Mouse (Mus musculus) adrenal gland, adult 10 weeks (tissue): ENCODE data around the gene Llgl2. TPM values are rescaled to one million over a fixed set of nuclear protein-coding genes. Genes with fewer than 3 reads are reported as not detected.

ENCODE experiments used
- polyA plus RNA-seq: library from polyadenylated mRNA; stranded (reverse); fragments of 350-450 nt; fragmentation: Illumina TruSeq; extraction: RNeasy Lipid Tissue Mini Kit (QIAGEN cat#74804); gene quantifications from one replicate; pipeline ENCODE4 v1.2.3, GENCODE M21; 2014; ENCODE audit warnings: low read depth, low replicate concordance

Gene Llgl2
- not detected for polyA plus RNA-seq

DNA sequence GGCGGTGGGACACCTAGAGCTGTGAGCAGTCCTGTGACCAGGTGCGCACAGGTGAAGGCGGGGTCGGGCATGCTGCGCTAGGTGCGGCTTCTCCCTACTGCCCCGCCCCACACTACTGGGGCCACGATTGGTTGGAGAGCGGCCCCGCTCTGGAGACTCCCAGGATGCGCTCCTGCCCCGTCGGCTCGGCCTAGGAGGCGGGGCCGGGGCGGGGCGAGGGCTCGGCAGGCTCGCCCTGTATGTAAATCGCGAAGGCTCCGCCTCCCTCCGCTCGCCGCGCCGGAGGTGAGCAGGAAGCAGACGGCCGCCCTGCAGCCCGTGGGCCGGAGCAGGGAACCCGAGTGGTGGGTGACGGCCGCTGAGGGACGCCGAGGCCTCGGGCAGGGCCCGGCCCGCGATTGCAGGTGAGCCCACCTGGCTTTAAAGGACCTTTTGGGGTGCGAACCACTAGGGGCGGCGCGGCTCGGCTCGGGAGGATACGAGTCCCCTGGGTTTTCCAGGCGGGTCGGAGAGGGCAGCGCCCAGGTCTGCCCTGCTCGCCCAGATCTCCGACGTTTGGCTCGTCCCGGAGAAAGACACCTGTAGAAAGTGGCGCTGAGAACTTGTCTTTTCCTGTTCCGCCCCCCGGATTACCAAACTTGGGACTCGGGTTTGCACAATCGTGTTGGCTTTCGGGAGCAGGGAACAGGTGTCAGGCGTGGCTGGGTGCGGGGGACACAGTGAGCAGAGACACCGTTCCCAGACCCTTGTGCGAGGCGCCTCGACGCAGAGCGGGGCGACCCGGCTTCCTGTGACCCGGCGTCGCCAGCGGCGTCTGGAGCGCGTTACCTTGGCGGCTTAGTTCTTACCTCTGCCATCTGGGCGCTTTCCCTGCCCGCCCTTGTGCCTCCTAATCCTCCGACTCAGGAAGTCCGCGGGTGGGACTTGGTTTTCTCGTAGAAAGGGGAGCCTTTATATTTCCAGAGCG lies at the start of gene Llgl2:
Gene Llgl2 (plus strand): TSS at position 276 of the 967 bp plus-strand sequence.

DNA sequence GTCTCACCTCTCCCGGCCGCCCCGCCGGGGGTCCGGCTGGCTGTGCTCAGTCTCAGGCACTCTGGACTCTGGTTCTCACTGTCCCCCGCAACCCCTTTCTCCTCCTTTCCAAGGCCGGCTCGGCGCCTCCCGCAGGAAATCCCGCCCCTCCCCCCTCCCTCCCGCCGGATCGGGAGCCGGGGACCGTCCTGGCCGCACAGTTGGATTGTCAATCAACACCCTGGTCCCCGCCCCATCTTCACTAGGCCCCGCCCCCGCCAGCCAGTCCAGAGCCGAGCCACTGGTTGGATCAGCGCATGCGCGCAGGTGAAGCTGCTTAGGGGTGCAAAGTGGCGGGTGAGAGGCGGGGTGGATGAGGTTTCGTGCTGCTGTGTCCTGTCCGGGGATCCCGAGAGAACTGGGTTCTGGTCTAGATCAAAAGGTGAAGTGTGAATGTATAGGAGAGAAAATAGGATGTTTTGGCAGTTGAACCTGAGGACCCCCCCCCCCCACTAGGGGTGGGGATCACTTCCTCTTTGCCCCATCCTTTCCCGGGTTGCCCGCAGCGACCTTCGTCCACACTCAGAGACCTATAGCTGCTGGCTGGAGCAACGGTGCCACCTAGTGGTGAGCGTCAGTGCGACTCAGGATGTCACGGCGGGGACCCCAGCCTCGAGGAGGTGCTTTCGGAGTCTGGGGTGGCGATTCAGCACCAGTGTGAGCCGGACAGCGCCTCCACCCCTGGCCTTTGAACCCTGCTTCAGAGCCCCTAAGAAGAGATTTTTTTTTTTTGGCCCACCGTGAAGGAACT lies 10.1 kb upstream of the Llgl2 start, which contains the start of gene Caskin2:
Gene Caskin2 (minus strand): TSS at position 133 of the 790 bp plus-strand sequence.

DNA sequence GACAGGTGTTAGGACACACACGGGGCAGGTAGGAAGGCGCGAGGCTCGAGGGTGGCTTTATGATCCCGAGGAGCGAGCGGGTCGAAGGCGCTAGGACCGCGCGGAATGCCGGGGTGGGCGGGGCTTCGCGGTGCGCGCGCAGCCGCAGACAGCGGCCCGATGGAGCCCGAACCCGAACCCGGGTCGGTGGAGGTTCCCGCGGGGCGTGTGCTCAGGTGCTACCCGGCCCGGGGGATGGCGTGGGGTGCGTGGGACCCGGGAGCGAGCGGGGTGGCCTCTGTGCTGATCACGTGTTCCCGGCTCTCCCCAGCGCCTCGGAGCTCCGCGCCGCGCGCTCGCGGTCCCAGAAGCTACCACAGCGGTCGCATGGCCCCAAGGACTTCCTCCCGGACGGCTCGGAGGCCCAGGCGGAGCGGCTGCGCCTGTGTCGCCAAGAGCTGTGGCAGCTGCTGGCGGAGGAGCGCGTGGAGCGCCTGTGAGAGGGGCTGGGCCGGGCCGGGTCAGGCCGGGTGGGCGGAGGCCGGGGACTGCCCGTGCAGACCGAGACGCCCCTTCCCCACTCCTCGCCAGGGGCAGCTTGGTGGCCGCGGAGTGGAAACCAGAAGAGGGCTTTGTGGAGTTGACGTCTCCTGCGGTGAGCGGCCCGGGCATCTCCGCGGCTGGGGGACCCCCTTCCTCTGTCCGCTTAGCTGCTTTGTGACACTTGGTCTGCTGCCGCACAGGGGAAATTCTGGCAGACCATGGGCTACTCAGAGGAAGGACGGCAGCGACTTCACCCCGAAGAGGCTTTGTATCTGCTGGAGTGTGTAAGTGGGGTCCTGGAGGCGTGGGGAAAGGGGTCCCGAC lies 9.0 kb upstream of the Llgl2 start, which contains the start of gene Tsen54:
Gene Tsen54 (plus strand): TSS at position 120 of the 846 bp plus-strand sequence.

DNA sequence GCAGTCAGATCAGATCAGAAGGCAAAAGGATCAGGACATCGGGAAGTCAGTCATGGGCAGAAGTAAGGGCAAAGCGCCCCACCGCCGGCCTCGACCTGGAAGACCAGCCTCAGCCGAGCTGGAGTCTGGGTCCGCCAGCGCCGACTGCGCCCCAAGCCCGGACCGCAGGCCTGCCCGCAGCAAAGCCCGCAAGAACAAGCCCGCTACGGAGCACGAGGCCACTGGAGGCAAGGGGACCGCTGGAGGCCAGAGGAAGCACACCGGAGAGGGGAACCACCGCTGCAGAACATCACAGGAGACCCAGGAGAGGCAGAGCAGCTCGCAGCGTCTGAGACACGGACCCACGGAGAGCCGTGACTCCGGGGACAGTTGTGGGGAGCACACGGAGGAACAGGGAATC lies 34.5 kb downstream of the Llgl2 start, which contains the start of gene Myo15b:
Gene Myo15b (plus strand): TSS at position 53 of the 400 bp plus-strand sequence.

DNA sequence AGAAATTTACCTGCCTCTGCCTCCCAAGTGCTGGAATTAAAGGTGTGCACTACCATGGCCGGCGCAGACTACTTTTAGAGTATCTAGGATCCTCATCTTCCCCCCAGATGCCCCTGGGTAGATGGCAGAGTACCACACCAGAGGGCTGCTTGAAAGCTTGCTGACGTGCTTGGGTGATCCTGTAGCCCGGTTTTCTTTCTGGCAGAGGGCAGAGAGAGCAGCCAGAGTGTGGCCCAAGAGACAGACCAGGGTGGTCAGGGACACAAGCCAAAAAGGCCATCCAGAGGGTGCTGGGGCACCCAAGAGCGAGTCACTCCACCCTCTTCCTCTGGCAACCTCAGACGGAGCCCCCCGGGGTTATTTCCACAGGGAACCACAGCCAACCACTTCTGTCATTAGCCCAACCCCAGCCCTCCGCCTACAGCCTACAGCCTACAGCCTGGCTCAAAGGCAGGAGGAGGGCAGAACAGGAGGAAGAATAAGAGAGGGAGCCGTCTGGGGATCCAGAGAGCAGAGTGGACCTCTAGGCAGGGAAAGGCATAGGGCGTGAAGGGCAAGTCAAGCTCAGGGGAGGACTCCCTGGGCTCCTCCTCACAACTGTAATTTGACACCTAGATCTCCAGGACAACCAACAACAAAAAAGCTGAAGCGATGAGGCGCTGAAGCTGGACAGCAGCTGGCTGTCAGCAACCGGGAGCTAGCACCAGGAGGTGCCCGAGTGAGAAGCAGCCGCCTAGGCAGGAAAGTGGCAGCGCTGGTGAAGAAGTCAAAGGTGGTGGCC lies 75.8 kb downstream of the Llgl2 start, which contains the start of gene Smim5:
Gene Smim5 (plus strand): TSS at position 481 of the 781 bp plus-strand sequence.

Other genes with a start within 250 kb of the Llgl2 start
- 8.8 TPM for gene Mrps7, start 220.1 kb upstream of the Llgl2 start, polyA plus RNA-seq
- 3.3 TPM for gene Gga3, start 220.0 kb upstream of the Llgl2 start, polyA plus RNA-seq
- gene Mif4gd, start 211.1 kb upstream of the Llgl2 start, polyA plus RNA-seq: 54.5 TPM
- gene Slc25a19, start 195.8 kb upstream of the Llgl2 start, polyA plus RNA-seq: 6.1 TPM
- 160 TPM for gene Grb2, start 115.5 kb upstream of the Llgl2 start, polyA plus RNA-seq
- gene Tmem94, start 58.6 kb upstream of the Llgl2 start, polyA plus RNA-seq: 1.3 TPM
- 1.2 TPM for gene Caskin2, start 10.4 kb upstream of the Llgl2 start, polyA plus RNA-seq
- not detected for gene Tsen54, start 9.3 kb upstream of the Llgl2 start, polyA plus RNA-seq
- not detected for gene Myo15b, start 34.4 kb downstream of the Llgl2 start, polyA plus RNA-seq
- gene Smim5, start 75.9 kb downstream of the Llgl2 start, polyA plus RNA-seq: not detected
- gene Smim6, start 88.0 kb downstream of the Llgl2 start, polyA plus RNA-seq: not detected
- gene Sap30bp, start 109.2 kb downstream of the Llgl2 start, polyA plus RNA-seq: 8.3 TPM
- 3.6 TPM for gene Recql5, start 109.4 kb downstream of the Llgl2 start, polyA plus RNA-seq
- gene Itgb4, start 150.7 kb downstream of the Llgl2 start, polyA plus RNA-seq: not detected
- gene Galk1, start 188.7 kb downstream of the Llgl2 start, polyA plus RNA-seq: not detected
- 649 TPM for gene H3f3b, start 203.9 kb downstream of the Llgl2 start, polyA plus RNA-seq
- 2.2 TPM for gene Unk, start 206.3 kb downstream of the Llgl2 start, polyA plus RNA-seq